ENCODE assay signal across 20 mouse cellular contexts in the genomic region with DNA sequence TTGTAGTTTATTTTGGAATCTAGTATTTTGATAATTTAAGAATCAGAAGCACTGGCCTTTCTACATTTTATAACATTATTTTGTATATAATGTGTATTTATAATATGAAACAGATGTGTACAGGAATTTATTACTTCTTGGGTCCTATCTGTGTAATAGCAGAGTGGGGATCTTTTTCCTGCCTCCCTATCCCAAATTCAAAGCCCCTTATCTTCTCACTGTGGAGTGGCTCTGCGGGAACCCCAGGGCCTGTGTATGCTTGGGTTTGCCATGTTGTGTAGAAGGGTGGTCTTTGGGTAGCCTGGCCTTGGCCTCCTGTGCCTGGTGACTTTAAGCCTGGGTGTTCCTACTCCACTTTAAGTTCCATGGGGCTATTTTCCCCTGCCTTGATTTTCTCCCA. TPM values are rescaled to one million over a fixed set of nuclear protein-coding genes. Genes with fewer than 3 reads are reported as not detected.
DNase-seq lines count a peak whose midpoint lies in the region; ATAC-seq and TF ChIP-seq lines count a peak whose summit lies in the region.
"Had no signal": no experiment of that assay in that cellular context is flagged by ENCODE, and none has a peak within 500 bp of the region (broad histone marks: within the 10 kb centered on the region; RNA-seq: fewer than 3 reads in every experiment).

No protein-coding gene starts in this region.

- H3K9me3 ChIP-seq in heart, embryonic 16.5 days (replicated peaks; ENCODE audit: control insufficient read depth, low read length), result no peaks in the 10 kb centered on the region
- H3K9me3 ChIP-seq in lung, embryonic 15.5 days, result no peaks in the 10 kb centered on the region
- H3K9me3 ChIP-seq: hindbrain, embryonic 15.5 days; midbrain, embryonic 13.5 days had no signal

- no peaks in the 10 kb centered on the region for H3K27me3 ChIP-seq in heart, adult 2 months (ENCODE audit: control insufficient read depth, insufficient read depth, low read length)
- peaks cover 14% of the 10 kb centered on the region for H3K27me3 ChIP-seq in heart, embryonic 16.5 days (ENCODE audit: control insufficient read depth, insufficient read depth, low read length)
- peaks cover 12% of the 10 kb centered on the region; the same call in 1 of the 2 replicates for H3K27me3 ChIP-seq in lung, embryonic 15.5 days

- H3K4me1 ChIP-seq in heart, adult 2 months (ENCODE audit: control insufficient read depth, insufficient read depth, low read length), result peaks cover 10% of the 10 kb centered on the region
- peaks cover 12% of the 10 kb centered on the region for H3K4me1 ChIP-seq in heart, embryonic 16.5 days (ENCODE audit: control insufficient read depth, insufficient read depth, low read length)
- peaks cover 28% of the 10 kb centered on the region for H3K4me1 ChIP-seq in lung, embryonic 15.5 days
- 0 out of 2 replicates have a peak, but pooled peaks cover 6% of the 10 kb centered on the region for H3K4me1 ChIP-seq in brown adipose tissue, adult 24 weeks (ENCODE audit: control insufficient read depth, insufficient read depth, insufficient read length, low read length)

- H3K79me2 ChIP-seq in heart, adult 2 months (replicated peaks; ENCODE audit: control insufficient read depth, insufficient read depth, low read length), result 0 out of 2 replicates have a peak, but pooled peaks cover under 1% of the 10 kb centered on the region

- DNase-seq in heart, adult 2 months, result no peak
- DNase-seq in heart, adult 8-10 months (ENCODE audit: low spot score), result no peak
- no peak for DNase-seq in heart, postnatal 10 days
- DNase-seq in lung, postnatal 36 days, result no peak
- DNase-seq: adrenal gland, postnatal 25 days; cerebellum, adult 11-12 months; forebrain, postnatal 0 days; gastrocnemius, postnatal 36 days; right cerebral cortex, postnatal 14 days; thymus, postnatal 14 days had no signal

- no peak for TF ChIP-seq CTCF in heart, adult 2 months (IDR thresholded peaks at IDR 0.05)

- 43% methylated on average over 1 of the region's 1 CpGs for WGBS in heart, adult 2 months
- 63% methylated on average over 1 of the region's 1 CpGs for WGBS in heart, embryonic 16.5 days
- 50% methylated on average over 1 of the region's 1 CpGs for WGBS in lung, embryonic 15.5 days

- peak overlapping the region; percentile 14; the same call in 1 of the 2 replicates for H3K4me2 ChIP-seq in heart, embryonic 16.5 days (ENCODE audit: low read depth, low read length)
- peak overlapping the region; percentile 12; the same call in 1 of the 2 replicates for H3K4me2 ChIP-seq in lung, embryonic 15.5 days
- H3K4me2 ChIP-seq: hindbrain, embryonic 15.5 days; midbrain, embryonic 13.5 days had no signal

- intact Hi-C loops in heart, adult 2 months (cut with DNase I), result no loop called here
- intact Hi-C loops in heart, postnatal 10 days (cut with DNase I), result no loop called here

- peak overlapping the region; percentile 90 for H3K27ac ChIP-seq in heart, adult 2 months
- no peak overlapping the region; the same call in 1 of the 2 replicates for H3K27ac ChIP-seq in heart, embryonic 16.5 days (ENCODE audit: low read length)
- H3K27ac ChIP-seq in lung, embryonic 15.5 days, result no peak overlapping the region
- H3K27ac ChIP-seq in brown adipose tissue, adult 24 weeks (replicated peaks; ENCODE audit: low read depth, low read length), result peak overlapping the region; percentile 80
- H3K27ac ChIP-seq: hindbrain, embryonic 15.5 days; left cerebral cortex, adult 2 months; liver, embryonic 14.5 days; midbrain, embryonic 13.5 days had no signal

- H3K9ac ChIP-seq in heart, adult 2 months (ENCODE audit: low read depth, low read length), result no peak overlapping the region; the same call in 1 of the 2 replicates
- H3K9ac ChIP-seq in heart, embryonic 16.5 days (ENCODE audit: low read length), result no peak overlapping the region; the same call in 1 of the 2 replicates
- H3K9ac ChIP-seq in lung, embryonic 15.5 days, result no peak overlapping the region
- H3K9ac ChIP-seq: forebrain, postnatal 0 days; hindbrain, embryonic 15.5 days; liver, embryonic 14.5 days; midbrain, embryonic 13.5 days had no signal

- peak overlapping the region; percentile 19 for H3K4me3 ChIP-seq in heart, adult 2 months
- H3K4me3 ChIP-seq in heart, embryonic 16.5 days (ENCODE audit: low read length), result no peak overlapping the region
- H3K4me3 ChIP-seq in lung, embryonic 15.5 days, result no peak overlapping the region
- H3K4me3 ChIP-seq in brown adipose tissue, adult 24 weeks (ENCODE audit: insufficient read depth, low read depth, low read length), result peak overlapping the region; percentile 25
- H3K4me3 ChIP-seq: hindbrain, embryonic 15.5 days; left cerebral cortex, adult 2 months; midbrain, embryonic 13.5 days had no signal

- no peak for ATAC-seq in heart, embryonic 16.5 days (replicated peaks; ENCODE audit: extremely low read depth, insufficient read depth, low FRiP score)
- ATAC-seq in lung, embryonic 15.5 days (ENCODE audit: borderline replicate concordance, extremely low read depth, low FRiP score, low TSS enrichment), result no peak
- ATAC-seq: CD4-positive, CD25-positive, alpha-beta regulatory T cell, adult 4 months; forebrain, postnatal 0 days; intestine, embryonic 16.5 days; midbrain, embryonic 13.5 days had no signal

- no peak for TF ChIP-seq EP300 in heart, adult 2 months (IDR thresholded peaks at IDR 0.05; ENCODE audit: insufficient read depth, low read depth, low read length)

- no peak for TF ChIP-seq POLR2A in heart, adult 2 months (IDR thresholded peaks at IDR 0.05; ENCODE audit: insufficient read depth, low read depth, low read length)

- peaks cover 16% of the 10 kb centered on the region for H3K36me3 ChIP-seq in heart, adult 2 months (ENCODE audit: control insufficient read depth, insufficient read depth, low read length)
- no peaks in the 10 kb centered on the region for H3K36me3 ChIP-seq in heart, embryonic 16.5 days (ENCODE audit: control insufficient read depth, insufficient read depth)
- no peaks in the 10 kb centered on the region for H3K36me3 ChIP-seq in lung, embryonic 15.5 days
- H3K36me3 ChIP-seq: hindbrain, embryonic 15.5 days; midbrain, embryonic 13.5 days had no signal

RNA-seq across cellular contexts. Expression of gene Dll4, which starts 10.0 kb away (rescaled TPM):
- total RNA-seq in heart, adult 2 months (2021), result 10 to 100 TPM; 13.7 to 15.8 TPM
- polyA plus RNA-seq in heart, adult 2 months (2012; rRNA removed), result 22.0 and 35.8 TPM in 2 replicates
- 10 to 100 TPM; 12.1 to 18.7 (median 18.6) TPM for total RNA-seq in heart, adult 8-10 months (2022)
- 14.1 TPM in 2 replicates for polyA plus RNA-seq in heart, embryonic 16.5 days (2015; fragmentation: Nextera tagmentation; extraction: Ambion mirVana)
- 10 to 100 TPM; 23.8 to 27.9 TPM for total RNA-seq in heart, postnatal 10 days (2021)
- 13.6 and 14.7 TPM in 2 replicates for polyA plus RNA-seq in lung, embryonic 15.5 days (2015; fragmentation: Nextera tagmentation; extraction: Ambion mirVana)
- 3.2 and 5.8 TPM in 2 replicates for polyA plus RNA-seq in brown adipose tissue, adult 24 weeks (2012; ENCODE audit: insufficient read depth, insufficient read length, missing spikeins)
- total RNA-seq: monocyte, adult 5-6 weeks had no signal
- polyA plus RNA-seq: CD4-positive, CD25-positive, alpha-beta regulatory T cell, adult 4 months had no signal

RNA-seq across cellular contexts. Expression of gene Chac1, which starts 15.5 kb away (rescaled TPM):
- 10 to 100 TPM in 1 of 2 experiments, 1 to 10 TPM in 1; 5.6 to 13.7 TPM for total RNA-seq in heart, adult 2 months (2021)
- 6.2 and 8.1 TPM in 2 replicates for polyA plus RNA-seq in heart, adult 2 months (2012; rRNA removed)
- total RNA-seq in heart, adult 8-10 months (2022), result 10 to 100 TPM in 1 of 4 experiments, 1 to 10 TPM in 3; 2.8 to 15.4 (median 5.2) TPM
- polyA plus RNA-seq in heart, embryonic 16.5 days (2015; fragmentation: Nextera tagmentation; extraction: Ambion mirVana), result 0.42 and 0.50 TPM in 2 replicates
- total RNA-seq in heart, postnatal 10 days (2021), result 1 to 10 TPM; 3.5 to 7.5 TPM
- 0.59 and 1.1 TPM in 2 replicates for polyA plus RNA-seq in lung, embryonic 15.5 days (2015; fragmentation: Nextera tagmentation; extraction: Ambion mirVana)
- 2.1 and 2.3 TPM in 2 replicates for polyA plus RNA-seq in brown adipose tissue, adult 24 weeks (2012; ENCODE audit: insufficient read depth, insufficient read length, missing spikeins)
- total RNA-seq: monocyte, adult 5-6 weeks had no signal
- polyA plus RNA-seq: CD4-positive, CD25-positive, alpha-beta regulatory T cell, adult 4 months had no signal

RNA-seq across cellular contexts. Expression of gene Vps18, which starts 47.0 kb away (rescaled TPM):
- total RNA-seq in heart, adult 2 months (2021), result 10 to 100 TPM; 12.2 TPM
- polyA plus RNA-seq in heart, adult 2 months (2012; rRNA removed), result 10.2 and 12.6 TPM in 2 replicates
- 10 to 100 TPM; 12.5 to 14.0 (median 13.6) TPM for total RNA-seq in heart, adult 8-10 months (2022)
- polyA plus RNA-seq in heart, embryonic 16.5 days (2015; fragmentation: Nextera tagmentation; extraction: Ambion mirVana), result 13.3 and 13.6 TPM in 2 replicates
- total RNA-seq in heart, postnatal 10 days (2021), result 10 to 100 TPM; 13.4 to 13.7 TPM
- polyA plus RNA-seq in lung, embryonic 15.5 days (2015; fragmentation: Nextera tagmentation; extraction: Ambion mirVana), result 18.3 and 19.1 TPM in 2 replicates
- 3.6 and 4.8 TPM in 2 replicates for polyA plus RNA-seq in brown adipose tissue, adult 24 weeks (2012; ENCODE audit: insufficient read depth, insufficient read length, missing spikeins)

Comparison
In these comparisons a context has a peak if more than half of its experiments do, and no peak if none do; other contexts are left out.
1. H3K27ac ChIP-seq: peak in heart, adult 2 months (single experiment) and brown adipose tissue, adult 24 weeks (single experiment); none in heart, embryonic 16.5 days (single experiment) and lung, embryonic 15.5 days (single experiment).
2. H3K4me3 ChIP-seq: peak in heart, adult 2 months (single experiment) and brown adipose tissue, adult 24 weeks (single experiment); none in heart, embryonic 16.5 days (single experiment) and lung, embryonic 15.5 days (single experiment).